Comparison of ENCODE assay signal across 19 mouse cellular contexts in genomic region chr4:36821914-36822313, GRCm38 (mm10).
DNase-seq lines count a peak whose midpoint lies in the region; TF ChIP-seq lines count a peak whose summit lies in the region.
"Had no signal": no experiment of that assay in that cellular context is flagged by ENCODE, and none has a peak within 500 bp of the region (broad histone marks: within the 10 kb centered on the region; RNA-seq: fewer than 3 reads in every experiment).

No protein-coding gene starts in this region.

- peak; percentile 17 to 41 for DNase-seq in frontal cortex, adult 2 months (ENCODE audit: extremely low spot score in 1 of 2, low spot score in 1 of 2)
- DNase-seq in frontal cortex, postnatal 14 days (ENCODE audit: low spot score in 2 of 2): no peak
- peak; percentile 19 for DNase-seq in left cerebral cortex, adult 11 months (ENCODE audit: low spot score)
- DNase-seq in left cerebral cortex, adult 2 months (ENCODE audit: extremely low spot score in 1 of 2, low spot score in 2 of 2): no peak
- DNase-seq in right cerebral cortex, adult 2 months (ENCODE audit: low spot score in 2 of 2): peak; percentile 23 to 60
- no peak for DNase-seq in right cerebral cortex, postnatal 14 days
- no peak for DNase-seq in embryo, embryonic 10 days (ENCODE audit: low spot score)
- DNase-seq: adrenal gland, postnatal 10 days; cerebellum, adult 11-12 months; cerebellum, adult 9-10 months; cerebellum, postnatal 25 days; forebrain, postnatal 0 days; gastrocnemius, postnatal 14 days; heart, adult 2 months; heart, postnatal 14 days had no signal

- H3K27ac ChIP-seq in left cerebral cortex, adult 2 months: no peak overlapping the region
- H3K27ac ChIP-seq: embryonic facial prominence, embryonic 10.5 days; forebrain, embryonic 13.5 days; heart, adult 2 months; heart, embryonic 15.5 days; hindbrain, embryonic 13.5 days had no signal

- TF ChIP-seq CTCF in left cerebral cortex, adult 2 months (IDR thresholded peaks at IDR 0.05): no peak

- intact Hi-C loops in left cerebral cortex, adult 2 months (cut with DNase I): loop anchor here (10.0 kb wide), 1 partner anchor 123 kb away; no protein-coding TSS in a partner anchor

- no peak overlapping the region for H3K4me3 ChIP-seq in left cerebral cortex, adult 2 months
- H3K4me3 ChIP-seq: embryonic facial prominence, embryonic 10.5 days; forebrain, embryonic 13.5 days; heart, adult 2 months; heart, embryonic 15.5 days; hindbrain, embryonic 13.5 days had no signal

Comparison
In these comparisons a context has a peak if more than half of its experiments do, and no peak if none do; other contexts are left out.
1. DNase-seq: peak in frontal cortex, adult 2 months (2 of 2), left cerebral cortex, adult 11 months (single experiment) and right cerebral cortex, adult 2 months (2 of 2); none in frontal cortex, postnatal 14 days (0 of 2), left cerebral cortex, adult 2 months (0 of 2), right cerebral cortex, postnatal 14 days (single experiment) and embryo, embryonic 10 days (single experiment).